Mouse (Mus musculus) bone marrow macrophage, adult 2 months (primary cell): ENCODE measurements around the gene Iqce.

Source experiments
- CTCF ChIP-seq: IDR thresholded peaks from 2 replicates; pipeline ENCODE4 v1.5.1; 2012; ENCODE audit warnings: low read depth, mild to moderate bottlenecking, low read length, moderate library complexity
- POLR2A ChIP-seq: IDR thresholded peaks from 2 replicates; pipeline ENCODE4 v1.6.1; 2012; ENCODE audit warnings: mild to moderate bottlenecking, low read depth, low read length, borderline replicate concordance

GRCm38 (mm10) chr5:140646171-140646570 lies 56.0 kb downstream of the Iqce start:
- TF ChIP-seq CTCF (no peak), POLR2A (no peak)
